Mouse (Mus musculus) heart, adult 8-10 months (tissue): ENCODE data around the gene M6pr. TPM values are rescaled to one million over a fixed set of nuclear protein-coding genes. Genes with fewer than 3 reads are reported as not detected.
A peak's percentile ranks its signal among the peaks of the same experiment; 100 is the strongest.

Experiments used
- DNase-seq: peaks from one replicate; pipeline ENCODE4 v3.0.0; 2022; ENCODE audit warnings: low spot score
- total RNA-seq, 4 experiments: library from RNA; stranded (reverse); gene quantifications; 2 replicates each; pipeline ENCODE4 v1.2.4; 2022

The M6pr gene
- total RNA-seq, 4 experiments from 2014 or later, result 43.1 to 44.9 (median 44.1) TPM

- DNase-seq, result no peak
Measured at GRCm38 (mm10) chr6:122298223-122298609, 10.3 kb upstream of the M6pr start.

- DNase-seq, result no peak
Measured at GRCm38 (mm10) chr6:122299621-122300133, 8.8 kb upstream of the M6pr start.

GRCm38 (mm10) chr6:122302121-122302520 lies 6.4 kb upstream of the M6pr start:
- DNase-seq, result no peak

- no peak for DNase-seq
Measured at GRCm38 (mm10) chr6:122302661-122303060, 5.9 kb upstream of the M6pr start.

- DNase-seq, result no peak
Measured at GRCm38 (mm10) chr6:122303526-122303925, 5.0 kb upstream of the M6pr start.

GRCm38 (mm10) chr6:122304355-122304754 lies 4.2 kb upstream of the M6pr start:
- peak; percentile 51 for DNase-seq

GRCm38 (mm10) chr6:122304790-122305555 lies 3.5 kb upstream of the M6pr start:
- no peak for DNase-seq

GRCm38 (mm10) chr6:122306707-122307106 lies 1.8 kb upstream of the M6pr start:
- no peak for DNase-seq

- no peak for DNase-seq
Measured at GRCm38 (mm10) chr6:122308136-122308504, 400 bp upstream of the M6pr start.

- no peak for DNase-seq
Measured at GRCm38 (mm10) chr6:122309446-122309960, 983 bp downstream of the M6pr start.

- DNase-seq, result no peak
Measured at GRCm38 (mm10) chr6:122310187-122310820, 1.8 kb downstream of the M6pr start.

GRCm38 (mm10) chr6:122318726-122319125 lies 10.2 kb downstream of the M6pr start:
- no peak for DNase-seq

GRCm38 (mm10) chr6:122325361-122325975 lies 16.9 kb downstream of the M6pr start:
- DNase-seq, result no peak

- DNase-seq, result no peak
Measured at GRCm38 (mm10) chr6:122333081-122333612, 24.6 kb downstream of the M6pr start.

GRCm38 (mm10) chr6:122334786-122335340 lies 26.3 kb downstream of the M6pr start:
- no peak for DNase-seq

GRCm38 (mm10) chr6:122337546-122337945 lies 29.0 kb downstream of the M6pr start:
- DNase-seq, result peak; percentile 28

- DNase-seq, result peak; percentile 30
Measured at GRCm38 (mm10) chr6:122339047-122339647, 30.6 kb downstream of the M6pr start.

GRCm38 (mm10) chr6:122339648-122340341 lies 31.3 kb downstream of the M6pr start:
- DNase-seq, result peak; percentile 61

GRCm38 (mm10) chr6:122340349-122341000 lies 32.0 kb downstream of the M6pr start, which contains the start of gene Phc1:
TSS of gene Phc1 (minus strand) at chr6:122340561.
- DNase-seq, result peak; percentile 11
